Mouse (Mus musculus) small intestine, adult 2 months (tissue): ENCODE results near the gene Spcs2.

Experiments
- CTCF ChIP-seq: fragments of 200-500 bp; IDR thresholded peaks from 2 replicates; pipeline ENCODE4 v1.5.1; 2012; ENCODE audit warnings: low read depth, mild to moderate bottlenecking, control low read depth, inconsistent platforms, low read length, moderate library complexity, mixed read lengths; ENCODE audit not compliant: insufficient replicate concordance, insufficient read length; ENCODE audit errors: extremely low read depth
- POLR2A ChIP-seq: fragments of 200-500 bp; IDR thresholded peaks from 2 replicates; pipeline ENCODE4 v1.6.1; 2012; ENCODE audit warnings: low read depth, mild to moderate bottlenecking, control low read depth, inconsistent platforms, low read length, moderate library complexity

DNA sequence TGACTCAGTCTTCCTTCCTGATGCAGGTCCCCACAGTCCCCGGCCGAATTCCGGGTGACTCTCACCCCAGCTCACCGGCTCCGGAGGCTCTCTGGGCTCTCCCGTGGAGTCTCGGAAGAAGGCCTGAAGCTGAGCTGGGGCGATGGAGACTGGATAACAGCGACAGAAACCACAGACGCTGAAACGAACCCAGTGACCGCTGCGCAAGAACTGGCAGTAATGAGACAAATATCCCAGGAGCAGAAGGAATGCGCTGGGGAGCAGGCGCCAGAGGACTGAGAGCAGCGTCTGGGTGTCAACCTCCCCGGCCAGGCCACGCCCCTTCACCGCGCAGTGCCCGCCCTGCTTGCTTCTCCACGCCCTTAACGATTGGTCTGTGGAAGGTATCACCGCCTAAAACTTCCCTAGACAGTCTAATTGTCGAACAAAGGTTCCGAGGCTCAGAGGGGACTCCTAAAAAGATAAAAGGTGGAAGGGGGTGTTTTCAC, 35.1 kb downstream of the Spcs2 start, which contains the start of gene Neu3:
- TF ChIP-seq CTCF (no peak), POLR2A (peak; percentile 64; the same call in 1 of the 2 replicates)
